Mouse (Mus musculus): ENCODE measurements at regions not wholly inside any gene's neighbourhood (a gene's known extent, or its start where the extent isn't known, plus 50 kb on each side); places are given as distances from the start of the nearest gene placed in this dataset.

DNA sequence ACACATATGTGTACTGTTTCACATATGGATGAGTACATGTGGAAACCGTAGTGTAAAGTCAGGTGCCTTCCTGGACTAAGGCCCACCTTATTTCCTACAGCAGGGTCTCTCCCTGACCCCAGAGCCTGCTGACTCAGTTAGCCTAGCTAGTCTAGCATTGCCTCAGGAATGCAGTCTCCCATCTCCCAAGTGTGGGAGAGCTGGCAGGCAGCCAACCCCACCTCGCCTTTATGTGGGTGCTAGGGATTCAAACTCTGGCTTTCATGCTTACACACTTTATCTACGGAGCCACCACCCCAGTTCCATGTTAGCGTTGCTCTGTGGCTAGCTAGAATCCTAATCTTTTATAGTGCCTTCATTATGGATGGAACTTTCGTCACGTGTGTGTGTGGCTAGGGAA lies 293.3 kb upstream of the Gm765 start:
- TF ChIP-seq EP300 (optimal IDR thresholded peaks at IDR 0.05) (no peak), CTCF (IDR thresholded peaks at IDR 0.05; ENCODE audit: low read depth) (no peak)
